Mouse (Mus musculus) C2C12 (cell line): ENCODE measurements around the gene Pigc.

Experiments
- CTCF ChIP-seq: IDR thresholded peaks from one replicate; pipeline ENCODE4 v1.5.1; 2011; ENCODE audit not compliant: control insufficient read depth, insufficient read depth, insufficient read length
- FOSL1 ChIP-seq: IDR thresholded peaks from one replicate; pipeline ENCODE4 v1.8.0; 2011; ENCODE audit warnings: mild to moderate bottlenecking, low read length; ENCODE audit not compliant: poor library complexity, insufficient read depth, severe bottlenecking
- MAX ChIP-seq: IDR thresholded peaks from one replicate; pipeline ENCODE4 v1.6.1; 2011; ENCODE audit warnings: mild to moderate bottlenecking, control low read depth
- USF1 ChIP-seq: IDR thresholded peaks from one replicate; pipeline ENCODE4 v1.6.1; 2011; ENCODE audit warnings: low read depth, mild to moderate bottlenecking, control low read depth, moderate library complexity

DNA sequence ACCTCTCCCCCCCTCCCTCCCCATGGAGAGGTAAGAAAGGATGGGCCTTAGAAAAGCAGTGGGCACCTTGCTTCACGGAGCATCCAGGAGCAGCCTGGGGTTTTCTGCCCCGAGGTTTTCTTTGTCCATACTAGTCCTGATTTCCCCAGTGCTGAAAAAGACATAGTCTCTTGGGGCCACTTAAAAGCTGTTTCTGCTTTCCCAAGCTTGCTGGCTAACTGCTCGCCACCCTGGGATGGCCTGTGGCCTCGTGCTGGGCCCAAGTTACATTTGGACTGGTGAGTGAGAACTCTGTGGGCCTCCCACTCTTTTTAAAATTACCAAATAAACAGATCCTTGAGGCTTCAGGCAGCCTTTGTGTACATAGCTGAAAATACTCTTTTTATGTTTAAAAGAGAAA lies 8.3 kb downstream of the Pigc start:
- TF ChIP-seq CTCF = no peak
- no peak for TF ChIP-seq FOSL1
- TF ChIP-seq MAX = no peak
- TF ChIP-seq USF1 = no peak
